Mouse (Mus musculus): ENCODE results near the gene Tnpo1.
"Not testable (repeated sequence)": the region's sequence is repeated elsewhere in the genome, so short reads cannot be mapped to it uniquely, and the experiment has no call there.

Gene Tnpo1

DNA sequence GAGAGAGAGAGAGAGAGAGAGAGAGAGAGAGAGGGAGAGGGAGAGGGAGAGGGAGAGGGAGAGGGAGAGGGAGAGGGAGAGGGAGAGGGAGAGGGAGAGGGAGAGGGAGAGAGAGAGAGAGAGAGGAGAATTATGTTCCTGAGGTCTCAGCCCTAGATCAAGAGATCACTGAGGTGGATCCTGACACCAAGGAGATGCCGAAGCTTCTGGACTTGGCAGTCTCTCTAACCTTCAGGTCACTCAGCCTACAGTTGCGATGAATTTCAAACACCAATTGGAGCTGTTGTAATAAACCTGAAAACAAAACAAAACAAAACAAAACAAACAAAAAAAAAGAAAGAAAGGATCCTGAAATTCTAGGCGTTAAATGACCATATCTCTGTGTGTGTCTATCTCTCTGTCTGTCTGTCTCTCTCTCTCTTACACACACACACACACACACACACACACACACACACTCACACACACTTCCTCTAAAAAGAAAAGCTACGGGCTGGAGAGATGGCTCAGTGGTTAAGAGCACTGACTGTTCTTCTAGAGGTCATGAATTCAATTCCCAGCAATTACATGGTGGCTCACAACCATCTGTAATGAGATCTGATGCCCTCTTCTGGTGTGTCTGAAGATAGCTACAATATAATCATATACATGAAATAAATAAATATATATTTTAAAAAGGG, 109.1 kb downstream of the Tnpo1 start:
- not testable (repeated sequence) for DNase-seq

DNA sequence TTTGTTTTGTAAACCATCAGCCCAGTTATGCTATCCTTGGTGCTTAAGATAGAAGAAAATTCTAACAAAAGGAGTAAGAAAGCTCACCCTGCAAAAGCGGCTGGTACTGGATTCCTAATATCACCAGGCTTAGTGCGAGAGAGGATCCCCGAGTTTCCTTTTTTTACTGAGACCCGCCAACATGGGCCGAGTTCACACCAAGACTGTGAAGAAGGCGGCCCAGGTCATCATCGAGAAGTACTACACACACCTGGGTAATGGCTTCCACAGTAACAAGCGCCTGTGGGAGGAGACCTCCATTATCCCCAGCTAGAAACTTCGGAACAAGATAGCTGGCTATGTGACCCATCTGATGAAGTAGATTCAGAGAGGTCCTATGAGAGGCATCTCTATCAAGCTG, 109.6 kb downstream of the Tnpo1 start:
- no peak for DNase-seq

DNA sequence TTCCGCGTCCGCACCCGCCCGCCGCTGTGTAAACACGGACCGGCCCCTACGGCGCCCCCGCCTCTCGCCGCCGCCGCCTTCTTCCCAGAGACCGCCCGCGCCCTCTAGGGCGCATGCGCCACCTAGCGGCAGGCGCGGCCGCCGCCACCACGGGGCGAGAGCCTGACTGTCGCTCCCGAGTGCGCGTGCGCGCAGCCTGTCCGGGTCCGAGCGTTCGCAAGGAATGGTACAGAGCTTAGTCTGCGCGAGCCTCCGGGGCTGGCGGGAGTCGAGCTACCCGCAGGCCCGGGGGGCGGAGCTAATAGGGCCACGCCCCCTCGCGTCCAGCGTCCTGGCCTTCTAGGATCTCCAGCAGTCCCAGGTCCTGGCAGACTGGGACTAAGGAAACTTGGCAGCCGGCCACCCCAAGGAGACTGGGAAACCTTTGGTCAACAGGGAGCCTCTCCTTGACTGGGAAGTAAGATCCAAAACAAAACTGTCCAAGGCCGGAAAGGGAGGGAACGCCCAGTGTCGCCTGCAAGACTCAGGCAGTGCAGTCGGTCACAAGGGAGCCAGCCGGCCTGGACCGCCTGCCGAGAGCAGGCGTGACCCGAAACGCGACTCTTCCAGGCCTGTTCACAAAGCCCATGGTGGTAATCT, 110.9 kb downstream of the Tnpo1 start, which contains the start of gene Fcho2:
TSS of gene Fcho2 (minus strand) at position 303 of the 639 bp plus-strand sequence.
- DNase-seq, result peak; percentile 99

DNA sequence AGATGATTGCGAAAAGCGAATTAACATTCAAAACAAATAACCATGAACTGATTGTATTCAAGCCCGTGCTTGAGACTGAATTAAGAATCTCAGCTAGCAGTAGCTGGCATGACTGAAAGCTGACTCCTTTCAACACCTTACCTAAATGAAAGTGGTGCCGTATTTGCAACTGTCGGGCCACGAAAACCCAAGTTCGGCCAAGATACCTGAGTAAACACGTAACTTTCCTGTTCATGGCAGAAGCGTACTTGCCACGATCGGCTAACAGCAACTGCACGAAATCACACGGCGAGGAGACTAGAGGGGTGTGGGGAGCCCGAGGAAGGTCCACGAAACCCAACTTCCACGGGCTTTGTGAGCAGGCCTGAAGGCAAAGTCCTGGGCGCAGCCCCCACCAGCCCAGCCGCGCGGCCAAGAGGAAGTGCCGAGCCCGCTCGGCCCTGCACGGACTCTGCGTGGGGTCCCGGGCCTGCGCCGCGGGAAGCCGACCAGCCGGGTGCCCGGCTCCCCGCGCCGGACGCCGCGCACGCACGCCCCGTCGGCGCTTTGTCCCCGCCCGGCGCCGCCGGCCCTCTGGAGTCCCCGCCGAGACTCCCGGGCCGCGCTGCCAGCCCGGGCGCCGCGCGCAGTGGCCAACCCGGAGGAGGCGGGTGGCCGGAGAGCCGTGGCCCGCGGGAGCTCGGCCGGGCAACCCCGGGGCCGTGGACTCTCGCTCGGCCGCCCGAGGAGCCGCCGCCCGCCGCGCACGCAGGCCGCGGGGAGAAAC, 111.7 kb downstream of the Tnpo1 start:
- peak; percentile 59 for DNase-seq

DNA sequence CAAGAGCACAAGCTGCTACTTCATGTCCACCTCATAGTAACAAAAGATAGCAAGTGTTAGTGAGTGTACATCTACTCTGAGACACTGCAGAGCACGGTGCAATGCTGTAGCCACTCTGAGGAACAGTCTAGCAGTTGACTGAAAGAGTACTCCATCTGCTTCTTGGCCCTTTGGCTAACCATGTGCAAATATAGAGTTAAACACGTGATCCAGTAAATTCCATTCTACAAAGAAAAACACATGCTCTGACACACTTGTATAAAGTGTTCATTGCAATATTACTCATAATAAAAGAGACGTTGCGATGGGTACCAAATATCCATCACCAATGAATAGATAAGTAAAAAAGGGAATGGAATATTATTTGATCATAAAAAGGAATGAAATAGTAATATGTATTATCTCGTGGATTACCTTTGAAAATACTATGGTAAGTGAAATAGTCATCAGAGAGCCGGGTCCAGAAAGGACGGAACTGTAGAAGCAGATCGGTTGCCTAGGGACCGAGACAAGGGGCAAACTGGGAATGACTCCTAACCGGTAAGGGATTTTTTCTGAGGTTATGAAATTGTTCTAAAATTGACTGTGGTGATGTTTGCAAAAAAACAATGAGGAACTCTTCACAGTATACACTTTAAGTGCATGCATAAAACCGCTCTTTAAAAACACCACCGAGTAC, 112.4 kb downstream of the Tnpo1 start:
- peak; percentile 35 for DNase-seq

DNA sequence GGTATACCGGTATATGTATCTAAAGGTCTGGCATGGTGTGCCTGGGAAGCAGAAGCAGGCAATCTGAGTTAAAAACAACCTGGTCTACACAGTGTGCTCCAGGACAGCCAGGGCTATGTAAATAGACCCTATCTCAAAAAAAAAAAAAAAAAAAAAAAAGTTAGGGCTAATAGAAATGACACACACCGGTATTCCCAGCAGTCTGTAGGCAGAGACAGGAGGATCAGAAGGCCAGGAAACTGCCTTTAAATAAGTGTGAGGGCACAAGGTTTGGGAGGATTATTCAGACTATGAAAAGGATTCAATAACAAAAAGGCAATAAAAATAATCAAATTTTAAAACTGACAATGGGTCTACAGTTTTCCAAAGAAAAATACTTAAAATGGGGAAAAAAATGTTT, 113.0 kb downstream of the Tnpo1 start:
- no peak for DNase-seq

DNA sequence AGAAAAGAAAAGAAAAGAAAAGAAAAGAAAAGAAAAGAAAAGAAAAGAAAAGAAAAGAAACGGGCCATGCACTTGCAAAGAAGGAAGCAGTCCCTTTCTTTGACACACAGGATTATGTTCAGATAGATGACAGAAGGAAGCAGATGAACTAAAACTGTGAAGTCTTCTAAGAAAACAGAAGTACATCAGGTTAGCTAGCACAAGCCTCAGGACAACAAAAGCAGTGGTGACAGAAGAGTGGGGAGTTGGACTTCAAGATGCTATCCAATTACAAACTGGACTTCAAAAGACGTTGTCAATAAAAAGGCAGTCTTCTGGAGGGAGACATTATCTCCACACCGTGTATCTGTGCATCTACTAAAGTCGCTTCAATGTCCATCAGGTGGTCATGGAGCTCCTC, 113.9 kb downstream of the Tnpo1 start:
- no peak for DNase-seq

DNA sequence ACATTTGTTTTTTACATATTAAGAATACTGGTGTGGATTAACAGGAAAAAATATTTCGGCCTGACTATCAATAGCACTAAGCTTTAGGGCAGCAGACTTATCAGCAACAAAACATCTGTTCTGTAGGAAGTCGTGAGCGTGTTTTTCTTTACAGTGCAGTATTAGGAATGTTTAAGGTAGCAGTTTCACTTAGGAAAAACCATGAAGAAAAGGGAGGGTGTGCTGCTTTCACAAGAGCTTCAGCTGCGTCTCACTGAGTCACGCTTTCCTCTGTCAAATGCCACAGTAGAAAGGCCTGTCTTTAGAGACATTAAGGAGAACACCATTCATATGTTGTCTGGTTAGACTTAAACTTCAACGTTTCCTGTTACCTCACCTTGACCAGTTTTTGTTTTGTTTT, 116.0 kb downstream of the Tnpo1 start:
- DNase-seq, result peak; percentile 70

DNA sequence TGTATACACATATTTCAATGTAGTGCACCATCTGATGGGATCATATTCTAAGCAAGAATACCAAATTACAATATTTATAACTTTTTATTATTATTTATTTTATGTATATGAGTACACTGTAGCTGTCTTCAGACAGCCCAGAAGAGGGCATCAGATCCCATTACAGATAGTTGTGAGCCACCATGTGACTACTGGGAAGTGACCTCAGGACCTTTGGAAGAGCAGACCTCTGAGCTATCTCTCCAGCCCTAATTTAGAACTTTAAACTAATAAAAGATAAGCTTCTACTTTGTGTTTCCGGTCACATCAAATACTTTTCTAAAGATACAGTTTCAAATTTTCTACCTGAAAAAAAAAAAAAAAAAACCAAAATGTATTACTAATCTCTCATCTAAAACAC, 117.1 kb downstream of the Tnpo1 start:
- no peak for DNase-seq

DNA sequence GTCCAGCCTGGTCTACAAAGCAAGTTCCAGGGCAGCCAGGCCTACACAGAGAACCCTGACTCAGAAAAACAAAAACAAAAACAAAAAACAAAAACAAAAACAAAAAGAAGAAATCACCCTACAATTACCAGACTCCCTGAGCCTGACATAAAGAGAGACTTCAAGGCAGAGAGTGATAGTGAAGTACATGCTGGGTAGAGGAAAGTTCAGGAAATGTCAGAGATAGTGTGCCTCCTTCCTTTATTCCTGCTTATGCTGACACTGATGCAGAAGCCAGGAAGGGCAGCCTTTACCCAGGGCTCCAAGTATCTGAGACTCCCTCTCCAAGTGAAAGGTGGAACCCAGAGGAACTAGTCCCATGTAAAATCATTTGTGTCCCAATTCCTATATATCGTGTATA, 121.7 kb downstream of the Tnpo1 start:
- DNase-seq, result no peak

DNA sequence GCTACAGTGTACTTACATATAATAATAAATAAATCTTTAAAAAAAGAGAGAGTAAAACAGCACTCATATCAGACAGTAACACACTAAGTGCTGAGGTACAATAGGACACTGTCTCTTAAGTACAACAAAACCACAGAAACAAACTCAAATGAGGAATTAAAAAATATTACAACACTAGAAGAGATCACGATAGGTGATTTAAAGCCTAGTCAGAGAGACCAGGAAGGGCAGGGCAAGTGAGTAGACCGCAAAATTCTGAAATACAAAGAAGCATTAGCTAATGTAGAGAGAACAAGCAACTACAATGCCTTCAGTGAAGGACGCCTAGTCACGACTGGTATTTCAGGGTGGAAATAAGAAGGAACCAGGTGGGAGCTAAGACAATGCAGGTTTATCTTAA, 122.5 kb downstream of the Tnpo1 start:
- DNase-seq, result no peak

DNA sequence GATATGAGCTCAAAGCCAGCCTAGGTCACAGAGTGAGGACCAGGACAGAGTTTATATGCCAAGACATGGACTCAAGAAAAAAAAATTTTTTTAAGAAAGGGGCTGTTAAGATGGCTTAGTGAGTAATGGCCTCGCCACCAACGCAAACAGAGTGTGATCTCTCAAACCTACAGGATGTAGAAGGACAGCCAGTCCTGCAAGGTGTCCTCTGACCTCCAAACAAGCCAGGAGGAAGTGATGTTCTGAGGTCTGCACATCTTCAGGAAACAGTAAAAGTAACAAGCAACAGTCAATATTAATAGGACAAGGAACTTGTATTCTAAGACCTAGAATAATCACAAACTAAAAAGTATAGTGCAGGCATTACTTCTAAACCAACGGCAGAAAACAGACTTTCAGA, 123.2 kb downstream of the Tnpo1 start:
- DNase-seq, result no peak

DNA sequence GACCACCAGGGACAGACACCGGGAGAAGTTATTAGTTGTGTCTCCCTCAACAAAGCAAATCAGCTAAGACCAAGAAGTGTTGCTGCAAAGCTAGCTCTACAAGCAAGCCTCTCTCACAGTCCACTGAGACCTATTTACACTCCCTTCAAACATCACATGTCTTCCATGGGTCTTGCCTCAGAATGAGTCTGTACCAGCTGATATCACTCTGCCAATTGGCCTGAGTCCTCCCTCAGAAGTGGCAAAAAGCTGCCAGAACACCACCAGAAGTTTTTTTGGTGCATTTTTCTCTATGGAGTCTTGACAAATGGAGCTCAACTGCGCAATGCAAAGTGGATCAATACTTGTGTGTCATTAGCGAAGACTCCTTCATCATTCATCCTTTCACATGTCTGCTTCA, 130.7 kb downstream of the Tnpo1 start:
- DNase-seq, result no peak

DNA sequence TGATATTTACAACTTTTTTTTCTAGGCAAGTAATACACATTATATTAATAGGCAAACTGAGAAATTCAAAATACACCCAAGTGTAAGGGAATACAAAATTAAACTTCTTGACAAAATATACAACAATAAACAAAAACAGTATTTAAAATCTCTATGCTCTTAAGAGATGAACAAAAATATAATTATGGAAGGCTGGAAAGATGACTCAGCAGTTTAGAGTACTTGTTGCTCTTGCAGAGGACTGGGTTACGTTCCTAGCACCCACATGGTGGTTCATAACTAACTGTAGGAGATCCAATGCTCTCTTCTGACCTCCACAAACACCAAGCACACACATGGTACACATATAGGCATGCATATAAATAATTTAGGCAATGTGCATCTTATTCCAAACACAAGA, 133.3 kb downstream of the Tnpo1 start:
- no peak for DNase-seq

DNA sequence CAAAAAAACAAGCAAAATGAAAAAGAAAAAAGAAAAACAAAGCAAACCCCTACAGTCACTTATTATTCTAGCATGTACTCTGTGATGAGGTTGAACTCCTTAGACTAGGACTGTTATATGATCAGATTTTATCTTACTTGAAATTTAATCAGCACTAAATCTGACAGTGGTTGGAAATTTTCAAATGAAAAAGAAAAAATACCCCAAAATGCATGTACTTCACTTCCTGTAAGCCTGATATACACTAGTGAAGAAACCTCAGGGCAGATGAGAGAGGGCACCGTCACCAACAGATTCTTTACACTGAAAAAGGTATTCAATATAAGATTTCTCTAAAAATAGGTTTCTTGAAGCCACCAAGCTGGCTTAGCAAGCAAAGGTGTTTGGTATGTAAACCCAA, 134.5 kb downstream of the Tnpo1 start:
- no peak for DNase-seq
